Mouse (Mus musculus): ENCODE measurements at regions not wholly inside any gene's neighbourhood (a gene's known extent, or its start where the extent isn't known, plus 50 kb on each side); places are given as distances from the start of the nearest gene placed in this dataset.
"Not testable (repeated sequence)": the region's sequence is repeated elsewhere in the genome, so short reads cannot be mapped to it uniquely, and the experiment has no call there.

GRCm38 (mm10) chr12:39648952-39649351 lies 388.9 kb downstream of the Arl4a start:
- H3K27me3 ChIP-seq (ENCODE audit: control insufficient read depth, insufficient read depth, low read length, poor library complexity, severe bottlenecking) = no peaks in the 10 kb centered on the region
- no peaks in the 10 kb centered on the region for H3K36me3 ChIP-seq (ENCODE audit: control insufficient read depth, insufficient read depth, low read length, poor library complexity, severe bottlenecking)
- DNase-seq (ENCODE audit: low read depth, low spot score) = no peak

DNA sequence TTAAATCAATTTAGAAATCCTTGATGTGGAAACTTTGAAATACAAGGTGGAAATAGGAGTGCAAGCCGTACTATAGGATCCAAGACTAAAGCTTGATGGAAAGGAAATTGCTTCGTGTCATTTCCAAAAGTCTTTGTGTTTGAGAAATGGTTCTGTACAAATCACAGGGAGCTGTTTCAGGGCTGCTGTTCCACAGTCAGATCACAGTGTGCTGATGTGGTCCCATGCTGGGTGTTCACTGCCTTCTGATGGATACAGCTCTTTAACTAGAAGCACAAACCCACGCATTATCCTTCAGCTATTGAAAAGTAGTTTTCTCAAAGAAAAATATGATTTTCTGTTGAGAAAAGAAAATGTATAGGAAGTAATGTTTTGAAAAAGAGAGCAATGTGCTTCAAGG lies 391.3 kb downstream of the Arl4a start:
- no peaks in the 10 kb centered on the region for H3K36me3 ChIP-seq (ENCODE audit: control insufficient read depth, insufficient read depth, low read length, poor library complexity, severe bottlenecking)
- H3K27me3 ChIP-seq (ENCODE audit: control insufficient read depth, insufficient read depth, low read length, poor library complexity, severe bottlenecking) = no peaks in the 10 kb centered on the region
- no peak for DNase-seq (ENCODE audit: low read depth, low spot score)

DNA sequence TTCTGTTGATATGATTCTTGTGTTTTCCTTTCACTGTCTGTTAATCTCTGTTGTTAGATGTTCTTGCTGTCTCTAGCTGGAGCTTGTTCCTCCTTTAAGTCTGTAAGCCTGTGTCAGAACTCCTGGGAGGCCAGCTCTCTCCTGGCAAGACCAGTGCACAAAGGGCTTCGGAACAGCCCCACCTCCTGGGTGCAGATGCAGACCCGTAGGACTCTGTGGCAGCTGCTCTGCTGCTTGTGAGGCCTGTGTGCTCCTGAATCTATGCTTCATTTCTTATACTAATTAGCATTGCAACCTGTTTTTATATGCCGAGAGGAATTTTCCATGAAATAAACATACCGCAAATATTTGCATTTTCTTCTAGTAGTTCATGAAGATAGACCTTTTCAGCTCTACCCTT lies 392.2 kb downstream of the Arl4a start:
- no peaks in the 10 kb centered on the region for H3K27me3 ChIP-seq (ENCODE audit: control insufficient read depth, insufficient read depth, low read length, poor library complexity, severe bottlenecking)
- DNase-seq (ENCODE audit: low read depth, low spot score) = no peak
- H3K36me3 ChIP-seq (ENCODE audit: control insufficient read depth, insufficient read depth, low read length, poor library complexity, severe bottlenecking) = no peaks in the 10 kb centered on the region

DNA sequence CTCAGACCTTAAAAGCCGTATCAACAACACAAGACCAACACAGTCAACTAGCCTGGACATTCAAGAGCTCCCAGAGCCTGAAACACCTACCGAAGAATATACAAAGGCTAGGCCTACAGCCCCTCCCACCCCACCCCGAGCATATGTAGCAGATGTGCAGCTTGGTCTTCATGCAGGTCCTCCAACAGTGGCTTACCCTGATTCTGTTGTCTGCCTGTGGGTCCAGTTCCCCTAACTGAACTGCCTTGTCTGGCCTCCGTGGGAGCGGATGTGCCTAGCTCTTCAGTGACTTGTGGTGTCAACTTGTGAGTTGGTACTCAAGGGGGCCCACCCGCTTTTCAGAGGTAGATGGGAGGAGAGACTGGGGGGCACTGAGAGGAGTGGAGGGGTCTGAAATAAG lies 398.6 kb downstream of the Arl4a start:
- H3K27me3 ChIP-seq (ENCODE audit: control insufficient read depth, insufficient read depth, low read length, poor library complexity, severe bottlenecking) = no peaks in the 10 kb centered on the region
- no peaks in the 10 kb centered on the region for H3K36me3 ChIP-seq (ENCODE audit: control insufficient read depth, insufficient read depth, low read length, poor library complexity, severe bottlenecking)
- no peak for DNase-seq (ENCODE audit: low read depth, low spot score)

DNA sequence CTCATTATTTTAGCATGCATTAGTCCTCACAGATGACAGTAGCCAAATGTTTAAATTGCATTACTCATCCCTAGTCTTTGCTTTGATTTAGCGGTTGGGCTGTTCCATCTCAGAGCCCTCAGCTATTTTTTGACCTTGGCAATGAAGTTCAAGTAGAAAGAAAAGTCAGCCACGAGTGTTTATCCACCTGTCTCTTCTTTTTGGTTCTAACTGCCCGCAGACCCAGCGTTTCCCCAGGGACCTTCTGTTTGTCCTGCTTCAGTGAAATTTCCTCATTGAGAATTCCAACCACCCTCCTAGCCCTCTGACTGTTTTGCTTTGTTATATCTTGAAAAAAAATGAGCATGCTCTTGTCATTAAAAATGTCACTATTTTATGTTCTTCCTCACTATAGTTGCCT lies 403.5 kb downstream of the Arl4a start:
- Histone ChIP-seq H3K27me3 (ENCODE audit: control insufficient read depth, insufficient read depth, low read length, poor library complexity, severe bottlenecking) (no peaks in the 10 kb centered on the region), H3K36me3 (ENCODE audit: control insufficient read depth, insufficient read depth, low read length, poor library complexity, severe bottlenecking) (no peaks in the 10 kb centered on the region)
- no peak for DNase-seq (ENCODE audit: low read depth, low spot score)

DNA sequence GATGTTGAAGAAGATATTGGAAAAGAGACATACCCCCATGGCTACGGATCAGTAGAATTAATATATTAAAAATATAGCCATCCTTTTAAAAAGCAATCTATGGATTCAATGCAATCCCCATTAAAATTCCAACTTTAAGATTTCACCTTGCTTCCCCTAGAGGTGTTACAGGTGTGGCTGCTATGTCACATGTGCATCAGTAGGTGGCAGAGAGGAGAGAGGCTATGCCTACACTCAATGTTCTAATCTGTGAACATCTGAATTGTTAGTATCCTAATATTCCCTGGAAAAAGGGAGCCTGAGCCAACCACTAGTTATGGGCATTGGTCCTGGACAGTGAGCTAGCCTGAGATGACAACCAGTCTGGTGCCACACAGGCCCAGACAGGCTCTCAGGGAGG lies 416.6 kb downstream of the Arl4a start:
- Histone ChIP-seq H3K36me3 (ENCODE audit: control insufficient read depth, insufficient read depth, low read length, poor library complexity, severe bottlenecking) (no peaks in the 10 kb centered on the region), H3K27me3 (ENCODE audit: control insufficient read depth, insufficient read depth, low read length, poor library complexity, severe bottlenecking) (no peaks in the 10 kb centered on the region)
- DNase-seq (ENCODE audit: low read depth, low spot score) = no peak

DNA sequence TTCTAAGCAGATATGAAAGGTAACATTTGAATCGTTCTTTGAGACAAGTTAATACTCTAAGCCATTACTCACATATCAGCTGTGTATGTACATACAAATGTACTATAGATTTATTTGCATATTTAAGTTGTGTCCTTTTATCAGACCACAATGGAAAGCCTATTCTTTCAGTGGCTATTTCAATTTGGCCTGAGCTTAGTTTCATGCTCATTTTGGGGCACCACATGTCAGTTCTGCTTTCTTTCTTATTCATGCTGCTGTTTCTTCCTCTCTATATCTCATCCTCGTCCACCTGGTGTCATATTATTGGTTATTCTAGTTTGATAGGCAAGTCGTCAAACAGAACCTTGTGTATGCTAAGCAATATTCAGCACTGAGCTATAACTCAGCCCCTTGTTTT lies 432.5 kb downstream of the Arl4a start:
- Histone ChIP-seq H3K36me3 (ENCODE audit: control insufficient read depth, insufficient read depth, low read length, poor library complexity, severe bottlenecking) (no peaks in the 10 kb centered on the region), H3K27me3 (ENCODE audit: control insufficient read depth, insufficient read depth, low read length, poor library complexity, severe bottlenecking) (no peaks in the 10 kb centered on the region)
- DNase-seq (ENCODE audit: low read depth, low spot score) = no peak

- no peak for DNase-seq (ENCODE audit: low read depth, low spot score)
Measured at GRCm38 (mm10) chr12:39604723-39605122, 433.1 kb downstream of the Arl4a start.

DNA sequence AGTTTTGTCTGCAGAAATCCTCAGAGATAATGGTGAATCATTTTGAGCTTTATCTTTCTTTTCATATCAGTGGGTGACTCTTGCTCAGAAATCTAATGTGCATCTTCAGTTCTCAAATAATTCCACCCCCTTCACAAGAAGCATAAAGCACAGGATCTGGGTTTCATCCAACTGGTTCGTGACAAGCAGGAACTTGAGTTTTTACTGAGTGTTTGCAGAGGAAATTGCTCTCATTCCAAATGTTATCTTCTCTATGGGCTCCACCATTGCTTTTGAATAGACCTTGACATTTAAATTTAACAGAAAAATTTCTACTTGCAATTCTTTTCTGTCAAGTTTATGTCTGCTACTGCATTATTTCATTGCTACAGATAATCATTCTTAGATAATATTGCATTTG lies 443.1 kb downstream of the Arl4a start:
- H3K27me3 ChIP-seq (ENCODE audit: control insufficient read depth, insufficient read depth, low read length, poor library complexity, severe bottlenecking) = no peaks in the 10 kb centered on the region
- DNase-seq (ENCODE audit: low read depth, low spot score) = no peak

More at GRCm38 (mm10) chr12:39604723-39605122, 433.1 kb downstream of the Arl4a start:
- Histone ChIP-seq H3K36me3 (ENCODE audit: control insufficient read depth, insufficient read depth, low read length, poor library complexity, severe bottlenecking) (no peaks in the 10 kb centered on the region), H3K27me3 (ENCODE audit: control insufficient read depth, insufficient read depth, low read length, poor library complexity, severe bottlenecking) (no peaks in the 10 kb centered on the region)

GRCm38 (mm10) chr12:39593781-39594180 lies 444.0 kb downstream of the Arl4a start:
- not testable (repeated sequence) for DNase-seq (ENCODE audit: low read depth, low spot score); H3K36me3 ChIP-seq (ENCODE audit: control insufficient read depth, insufficient read depth, low read length, poor library complexity, severe bottlenecking); H3K27me3 ChIP-seq (ENCODE audit: control insufficient read depth, insufficient read depth, low read length, poor library complexity, severe bottlenecking)

More for the DNA sequence above, 443.1 kb downstream of the Arl4a start:
- H3K36me3 ChIP-seq (ENCODE audit: control insufficient read depth, insufficient read depth, low read length, poor library complexity, severe bottlenecking) = no peaks in the 10 kb centered on the region

- DNase-seq (ENCODE audit: low read depth, low spot score) = no peak
- no peaks in the 10 kb centered on the region for H3K27me3 ChIP-seq (ENCODE audit: control insufficient read depth, insufficient read depth, low read length, poor library complexity, severe bottlenecking)
- H3K36me3 ChIP-seq (ENCODE audit: control insufficient read depth, insufficient read depth, low read length, poor library complexity, severe bottlenecking) = no peaks in the 10 kb centered on the region
Measured at GRCm38 (mm10) chr12:39587204-39587909, 450.5 kb downstream of the Arl4a start.

GRCm38 (mm10) chr12:39586163-39586562 lies 451.7 kb downstream of the Arl4a start:
- Histone ChIP-seq H3K27me3 (ENCODE audit: control insufficient read depth, insufficient read depth, low read length, poor library complexity, severe bottlenecking) (no peaks in the 10 kb centered on the region), H3K36me3 (ENCODE audit: control insufficient read depth, insufficient read depth, low read length, poor library complexity, severe bottlenecking) (no peaks in the 10 kb centered on the region)
- no peak for DNase-seq (ENCODE audit: low read depth, low spot score)

- H3K36me3 ChIP-seq (ENCODE audit: control insufficient read depth, insufficient read depth, low read length, poor library complexity, severe bottlenecking) = no peaks in the 10 kb centered on the region
- no peaks in the 10 kb centered on the region for H3K27me3 ChIP-seq (ENCODE audit: control insufficient read depth, insufficient read depth, low read length, poor library complexity, severe bottlenecking)
- no peak for DNase-seq (ENCODE audit: low read depth, low spot score)
Measured at GRCm38 (mm10) chr12:39577610-39578009, 460.2 kb downstream of the Arl4a start.

DNA sequence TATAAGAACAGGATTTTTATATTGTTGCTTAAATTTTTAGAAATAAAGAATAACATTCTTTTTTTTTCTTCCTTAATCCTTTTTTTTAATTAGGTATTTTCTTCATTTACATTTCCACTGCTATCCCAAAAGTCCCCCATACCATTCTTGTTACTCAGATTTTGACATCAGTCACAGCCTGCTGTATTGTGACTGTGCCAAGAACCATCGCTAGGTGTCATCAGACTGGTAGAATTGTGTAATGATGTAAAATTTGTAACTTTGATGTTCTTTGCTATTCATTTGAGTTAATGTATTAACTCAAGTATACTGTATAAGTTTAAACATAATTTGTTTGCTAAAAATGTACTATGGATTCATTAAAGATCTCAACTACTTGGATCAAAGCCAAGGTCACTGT lies 465.0 kb downstream of the Arl4a start:
- DNase-seq (ENCODE audit: low read depth, low spot score) = no peak
- Histone ChIP-seq H3K36me3 (ENCODE audit: control insufficient read depth, insufficient read depth, low read length, poor library complexity, severe bottlenecking) (no peaks in the 10 kb centered on the region), H3K27me3 (ENCODE audit: control insufficient read depth, insufficient read depth, low read length, poor library complexity, severe bottlenecking) (no peaks in the 10 kb centered on the region)

- no peaks in the 10 kb centered on the region for H3K27me3 ChIP-seq (ENCODE audit: control insufficient read depth, insufficient read depth, low read length, poor library complexity, severe bottlenecking)
- no peak for DNase-seq (ENCODE audit: low read depth, low spot score)
Measured at GRCm38 (mm10) chr12:39572147-39572546, 465.7 kb downstream of the Arl4a start.

More at GRCm38 (mm10) chr12:39572147-39572546, 465.7 kb downstream of the Arl4a start:
- no peaks in the 10 kb centered on the region for H3K36me3 ChIP-seq (ENCODE audit: control insufficient read depth, insufficient read depth, low read length, poor library complexity, severe bottlenecking)

Data from splenic B cell, adult 2 months (primary cell).